Mouse (Mus musculus): ENCODE results near the gene Mapre3. TPM values are rescaled to one million over a fixed set of nuclear protein-coding genes. Genes with fewer than 3 reads are reported as not detected.

Mapre3 gene
- polyA plus RNA-seq, 1 experiment, result 51.9 TPM

Other genes starting within 250 kb of the Mapre3 start
- gene Kcnk3, start 226.5 kb upstream of the Mapre3 start, polyA plus RNA-seq (2012; rRNA removed), result 15.1 and 28.4 TPM in 2 replicates
- gene Slc35f6, start 166.7 kb upstream of the Mapre3 start, polyA plus RNA-seq (2012; rRNA removed), result 51.3 and 51.9 TPM in 2 replicates
- gene Cenpa, start 147.9 kb upstream of the Mapre3 start, polyA plus RNA-seq (2012; rRNA removed), result 7.9 and 9.9 TPM in 2 replicates
- gene Dpysl5, start 103.1 kb upstream of the Mapre3 start, polyA plus RNA-seq (2012; rRNA removed), result 0.28 and 0.35 TPM in 2 replicates
- 52.8 and 60.7 TPM in 2 replicates for gene Tmem214, start 53.4 kb downstream of the Mapre3 start, polyA plus RNA-seq (2012; rRNA removed)
- gene Agbl5, start 74.1 kb downstream of the Mapre3 start, polyA plus RNA-seq (2012; rRNA removed), result 16.5 and 16.6 TPM in 2 replicates
- 268 and 335 TPM in 2 replicates for gene Ost4, start 93.1 kb downstream of the Mapre3 start, polyA plus RNA-seq (2012; rRNA removed)
- gene Emilin1, start 98.8 kb downstream of the Mapre3 start, polyA plus RNA-seq (2012; rRNA removed), result 59.2 and 104 TPM in 2 replicates
- gene Khk, start 106.8 kb downstream of the Mapre3 start, polyA plus RNA-seq (2012; rRNA removed), result 38.4 and 38.9 TPM in 2 replicates
- 14.0 and 15.0 TPM in 2 replicates for gene Cgref1, start 130.9 kb downstream of the Mapre3 start, polyA plus RNA-seq (2012; rRNA removed)
- 166 and 214 TPM in 2 replicates for gene Preb, start 145.7 kb downstream of the Mapre3 start, polyA plus RNA-seq (2012; rRNA removed)
- gene Tcf23, start 154.0 kb downstream of the Mapre3 start, polyA plus RNA-seq (2012; rRNA removed), result 0.50 and 0.66 TPM in 2 replicates
- 162 and 174 TPM in 2 replicates for gene Atraid, start 233.7 kb downstream of the Mapre3 start, polyA plus RNA-seq (2012; rRNA removed)
- gene Slc5a6, start 234.3 kb downstream of the Mapre3 start, polyA plus RNA-seq (2012; rRNA removed), result 19.4 and 21.3 TPM in 2 replicates
- gene Cad, start 240.1 kb downstream of the Mapre3 start, polyA plus RNA-seq (2012; rRNA removed), result 14.6 and 14.8 TPM in 2 replicates